Comparison of ENCODE assay signal across 17 mouse cellular contexts in genomic region chr1:84817596-84817995, GRCm38 (mm10).
"Had no signal": no experiment of that assay in that cellular context is flagged by ENCODE, and none has a peak within 500 bp of the region (broad histone marks: within the 10 kb centered on the region; RNA-seq: fewer than 3 reads in every experiment).

No protein-coding gene starts in this region.

- H3K4me3 ChIP-seq: midbrain, embryonic 10.5 days; midbrain, embryonic 12.5 days; myocyte; neural tube, embryonic 13.5 days; neural tube, embryonic 15.5 days; stomach, embryonic 15.5 days had no signal

- H3K4me2 ChIP-seq: lung, embryonic 14.5 days; midbrain, embryonic 12.5 days; neural tube, embryonic 13.5 days; neural tube, embryonic 15.5 days; stomach, embryonic 15.5 days had no signal

- H3K27me3 ChIP-seq: midbrain, embryonic 12.5 days; neural tube, embryonic 13.5 days; neural tube, embryonic 15.5 days; stomach, embryonic 15.5 days had no signal

- H3K9ac ChIP-seq: lung, embryonic 14.5 days; midbrain, embryonic 12.5 days; neural tube, embryonic 13.5 days; neural tube, embryonic 15.5 days; stomach, embryonic 15.5 days had no signal

- H3K4me1 ChIP-seq: midbrain, embryonic 10.5 days; midbrain, embryonic 12.5 days; neural tube, embryonic 13.5 days; neural tube, embryonic 15.5 days; stomach, embryonic 15.5 days had no signal

- H3K27ac ChIP-seq: midbrain, embryonic 10.5 days; midbrain, embryonic 12.5 days; neural tube, embryonic 13.5 days; neural tube, embryonic 15.5 days; stomach, embryonic 15.5 days; stomach, postnatal 0 days had no signal

- H3K9me3 ChIP-seq: midbrain, embryonic 10.5 days; midbrain, embryonic 12.5 days; neural tube, embryonic 13.5 days; neural tube, embryonic 15.5 days; stomach, embryonic 15.5 days had no signal

- DNase-seq: lung, adult 18-20 months; lung, embryonic 14.5 days; lung, postnatal 10 days; lung, postnatal 4 days; midbrain, embryonic 14.5 days; right cerebral cortex, postnatal 14 days; thymus, adult 2 months; thymus, postnatal 25 days; thymus, postnatal 4 days had no signal

- ATAC-seq: midbrain, embryonic 16.5 days had no signal
